Mouse (Mus musculus) midbrain, embryonic 13.5 days (tissue): ENCODE measurements around the gene Olfr18. TPM values are rescaled to one million over a fixed set of nuclear protein-coding genes. Genes with fewer than 3 reads are reported as not detected.
A peak's percentile ranks its signal among the peaks of the same experiment; 100 is the strongest.
"Not testable (repeated sequence)": the region's sequence is repeated elsewhere in the genome, so short reads cannot be mapped to it uniquely, and the experiment has no call there.

Experiments
- ATAC-seq: fragments of 200-750 bp; cut with Nextera tagmentation; 2 replicates; pipeline ENCODE4 v1.8.0; 2017; ENCODE audit warnings: mild to moderate bottlenecking, moderate TSS enrichment, moderate library complexity
- H3K27ac ChIP-seq: fragments of 300-500 bp; sonication (generic); 2 replicates; pipeline ENCODE4 v1.5.1; 2015; ENCODE audit warnings: inconsistent platforms, mild to moderate bottlenecking, moderate library complexity
- H3K27me3 ChIP-seq: fragments of 300-500 bp; sonication (generic); 2 replicates; pipeline ENCODE4 v1.6.1; 2015; ENCODE audit warnings: mild to moderate bottlenecking, inconsistent platforms
- H3K36me3 ChIP-seq: fragments of 300-500 bp; sonication (generic); 2 replicates; pipeline ENCODE4 v1.6.1; 2015; ENCODE audit warnings: mild to moderate bottlenecking, inconsistent platforms
- H3K4me1 ChIP-seq: fragments of 300-500 bp; sonication (generic); replicated peaks from 2 replicates; pipeline ENCODE4 v1.6.1; 2015; ENCODE audit warnings: inconsistent platforms
- H3K4me2 ChIP-seq: fragments of 300-500 bp; sonication (generic); replicated peaks from 2 replicates; pipeline ENCODE4 v1.6.1; 2015; ENCODE audit warnings: moderate library complexity, mild to moderate bottlenecking, inconsistent platforms
- H3K4me3 ChIP-seq: fragments of 300-500 bp; sonication (generic); replicated peaks from 2 replicates; pipeline ENCODE4 v1.5.1; 2015; ENCODE audit warnings: mild to moderate bottlenecking, inconsistent platforms
- H3K9ac ChIP-seq: fragments of 300-500 bp; sonication (generic); replicated peaks from 2 replicates; pipeline ENCODE4 v1.6.1; 2015; ENCODE audit warnings: mild to moderate bottlenecking, inconsistent platforms
- H3K9me3 ChIP-seq: fragments of 300-500 bp; sonication (generic); 2 replicates; pipeline ENCODE4 v1.6.1; 2016; ENCODE audit warnings: mild to moderate bottlenecking, inconsistent platforms
- WGBS: fragments of 180-500 bp; shearing (Covaris S2); methylation state at CpG from one replicate; pipeline ENCODE4 v1.1.7; 2015; 5-methylcytosine and 5-hydroxymethylcytosine counted together
- polyA plus RNA-seq: library from polyadenylated mRNA; unstranded; fragments of >200 nt; fragmentation: Nextera tagmentation; extraction: Ambion mirVana; gene quantifications from 2 replicates; pipeline ENCODE4 v1.2.1, GENCODE M21; 2015

Gene Olfr18
- polyA plus RNA-seq = 0.13 TPM in 1 of 2 replicates, not detected in the other

DNA sequence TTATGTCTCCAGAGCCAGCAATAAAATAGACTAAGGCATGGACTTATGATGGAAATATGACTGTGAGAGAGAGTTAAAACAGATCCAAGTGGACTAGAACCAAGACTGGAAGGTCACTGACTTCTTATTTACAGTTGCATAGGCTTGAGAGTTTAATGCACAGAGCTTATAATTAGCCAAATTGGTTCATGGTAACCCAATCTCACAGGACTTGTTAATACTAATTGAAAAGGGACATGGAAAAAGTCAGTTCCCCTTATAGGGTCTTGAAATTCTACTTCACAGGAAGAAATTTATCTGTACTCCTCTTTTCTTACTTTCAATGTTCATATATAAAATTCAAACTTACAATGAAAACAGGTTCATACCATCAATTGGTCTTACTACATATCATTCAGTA lies at the start of gene Olfr18:
Gene Olfr18, minus strand, starts transcription at position 101 of the 400 bp plus-strand sequence.
- Histone ChIP-seq H3K4me1 (no peaks in the 10 kb centered on the region), H3K36me3 (no peaks in the 10 kb centered on the region), H3K9me3 (no peaks in the 10 kb centered on the region), H3K4me3 (no peak within 1 kb of the TSS), H3K27ac (no peak within 1 kb of the TSS), H3K4me2 (no peak within 1 kb of the TSS), H3K9ac (no peak within 1 kb of the TSS), H3K27me3 (no peaks in the 10 kb centered on the region)
- no peak for ATAC-seq

DNA sequence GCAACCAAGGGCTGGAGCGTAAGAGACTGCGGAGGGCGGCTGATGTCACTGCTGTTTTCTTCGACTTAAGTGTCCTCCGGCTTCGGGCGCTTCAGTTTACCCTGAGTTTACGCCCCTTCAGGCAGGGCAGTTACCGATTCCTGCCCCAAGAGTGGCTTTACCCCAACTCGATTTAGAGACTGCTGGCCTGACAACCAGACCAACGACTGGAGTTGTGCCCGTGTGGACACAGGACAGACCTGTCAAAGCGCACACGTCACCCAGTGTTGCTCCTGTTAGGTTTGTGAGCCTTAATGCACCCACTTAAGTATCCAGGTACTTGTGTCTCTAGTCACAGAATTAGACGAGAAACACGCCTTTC lies 49.4 kb upstream of the Olfr18 start:
- WGBS = 17% methylated on average over 16 of the region's 16 CpGs
- peak overlapping the region; percentile 73 for H3K27ac ChIP-seq

GRCm38 (mm10) chr9:20384532-20385342 lies 48.8 kb upstream of the Olfr18 start, which contains the start of gene Zfp560:
TSS of gene Zfp560 (minus strand) at chr9:20385177.
- Histone ChIP-seq H3K27me3 (no peaks in the 10 kb centered on the region), H3K36me3 (no peaks in the 10 kb centered on the region), H3K27ac (peak within 1 kb of the TSS; percentile 73), H3K4me1 (peaks cover 15% of the 10 kb centered on the region), H3K4me2 (peak within 1 kb of the TSS; percentile 67), H3K9ac (peak within 1 kb of the TSS; percentile 75), H3K4me3 (peak within 1 kb of the TSS; percentile 65), H3K9me3 (0 out of 2 replicates have a peak, but pooled peaks cover 7% of the 10 kb centered on the region)
- 3% methylated on average over 40 of the region's 40 CpGs for WGBS
- ATAC-seq = peak; percentile 99

More for the DNA sequence above, 49.4 kb upstream of the Olfr18 start:
- ATAC-seq = peak; percentile 91
- H3K4me3 ChIP-seq = peak overlapping the region; percentile 65
- no peaks in the 10 kb centered on the region for H3K27me3 ChIP-seq
- H3K9ac ChIP-seq = peak overlapping the region; percentile 75
- 0 out of 2 replicates have a peak, but pooled peaks cover 4% of the 10 kb centered on the region for H3K9me3 ChIP-seq
- H3K36me3 ChIP-seq = no peaks in the 10 kb centered on the region
- H3K4me1 ChIP-seq = peaks cover 15% of the 10 kb centered on the region
- H3K4me2 ChIP-seq = peak overlapping the region; percentile 67

DNA sequence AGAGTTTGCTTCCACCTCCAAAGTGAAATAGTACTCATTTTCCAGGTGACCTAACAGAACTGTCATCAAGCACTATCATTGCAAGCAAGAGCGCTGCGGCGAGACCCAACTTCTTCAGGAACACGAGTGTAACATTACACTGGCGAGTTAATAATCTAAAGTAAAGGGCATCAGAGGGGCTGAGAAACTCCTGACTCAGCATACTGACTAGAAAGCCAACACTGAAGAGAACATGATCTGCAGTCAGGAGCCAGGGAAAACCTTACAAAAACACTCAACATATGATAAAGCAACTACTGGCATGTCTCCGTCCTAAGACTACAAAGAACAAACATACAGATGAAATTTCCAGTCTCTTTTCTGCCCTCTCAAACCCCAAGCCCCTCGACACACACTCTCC lies 47.8 kb upstream of the Olfr18 start:
- Histone ChIP-seq H3K4me1 (peaks cover 15% of the 10 kb centered on the region), H3K27ac (no peak overlapping the region), H3K4me2 (peak overlapping the region; percentile 67), H3K27me3 (no peaks in the 10 kb centered on the region), H3K36me3 (no peaks in the 10 kb centered on the region), H3K9me3 (0 out of 2 replicates have a peak, but pooled peaks cover 7% of the 10 kb centered on the region), H3K9ac (peak overlapping the region; percentile 51), H3K4me3 (peak overlapping the region; percentile 65)
- 91% methylated on average over 7 of the region's 7 CpGs for WGBS
- no peak for ATAC-seq

DNA sequence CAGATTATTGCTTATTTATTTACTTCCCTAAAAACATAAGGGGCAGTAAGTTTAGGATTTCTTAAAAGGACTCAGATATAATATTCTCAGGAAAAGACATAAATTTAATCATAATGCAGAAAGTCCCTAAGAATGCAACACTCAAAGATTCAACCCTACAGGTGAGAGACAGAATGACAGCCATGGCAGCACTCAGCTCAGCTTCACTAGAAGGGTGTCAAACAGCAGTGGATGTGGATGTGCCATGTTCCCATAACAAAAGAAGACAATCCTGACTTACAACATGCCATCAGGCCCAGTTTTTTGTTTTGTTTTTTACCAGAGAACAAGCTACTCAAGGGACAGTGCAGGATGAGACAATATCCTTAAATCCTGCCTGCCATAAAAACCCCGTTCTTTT lies 38.8 kb upstream of the Olfr18 start:
- WGBS = 100% methylated on average over 1 of the region's 1 CpGs
- peaks cover 20% of the 10 kb centered on the region for H3K9me3 ChIP-seq
- no peaks in the 10 kb centered on the region for H3K27me3 ChIP-seq
- H3K27ac ChIP-seq = no peak overlapping the region
- H3K9ac ChIP-seq = no peak overlapping the region
- peaks cover 13% of the 10 kb centered on the region for H3K36me3 ChIP-seq
- H3K4me1 ChIP-seq = no peaks in the 10 kb centered on the region
- no peak overlapping the region for H3K4me2 ChIP-seq
- no peak for ATAC-seq
- no peak overlapping the region for H3K4me3 ChIP-seq

GRCm38 (mm10) chr9:20367311-20367710 lies 31.4 kb upstream of the Olfr18 start:
- Histone ChIP-seq H3K4me2 (no peak overlapping the region), H3K36me3 (peaks cover 18% of the 10 kb centered on the region), H3K4me1 (no peaks in the 10 kb centered on the region), H3K9ac (no peak overlapping the region), H3K27ac (no peak overlapping the region), H3K27me3 (no peaks in the 10 kb centered on the region), H3K4me3 (no peak overlapping the region), H3K9me3 (peaks cover 34% of the 10 kb centered on the region)
- WGBS = 96% methylated on average over 2 of the region's 2 CpGs
- ATAC-seq = no peak

- no peak overlapping the region for H3K4me2 ChIP-seq
- no peak for ATAC-seq
- H3K27ac ChIP-seq = no peak overlapping the region
- peaks cover 4% of the 10 kb centered on the region; the same call in 1 of the 2 replicates for H3K9me3 ChIP-seq
- no peak overlapping the region for H3K9ac ChIP-seq
- WGBS = 91% methylated on average over 4 of the region's 4 CpGs
- H3K4me1 ChIP-seq = no peaks in the 10 kb centered on the region
- peaks cover 53% of the 10 kb centered on the region for H3K36me3 ChIP-seq
- H3K4me3 ChIP-seq = no peak overlapping the region
- no peaks in the 10 kb centered on the region for H3K27me3 ChIP-seq
Measured at GRCm38 (mm10) chr9:20348501-20348900, 12.6 kb upstream of the Olfr18 start.

DNA sequence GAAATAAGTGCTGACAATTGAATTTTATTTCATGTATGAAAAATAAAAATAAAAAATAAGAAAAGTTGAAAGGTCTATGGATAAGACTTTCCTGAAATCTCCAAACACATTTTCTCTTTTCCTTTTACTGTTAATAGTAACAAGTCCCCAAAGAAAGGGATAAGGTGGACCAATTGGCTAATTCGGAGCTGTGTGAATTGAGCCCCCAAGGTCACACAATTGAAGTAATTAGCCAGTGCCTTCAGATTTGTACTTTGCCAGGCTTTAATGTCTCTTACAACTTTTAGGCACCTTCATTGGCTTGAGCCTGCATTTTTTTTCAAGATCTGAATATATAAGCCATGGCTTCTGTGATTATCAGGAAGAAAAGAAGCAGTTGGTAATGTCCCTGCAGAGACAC lies 37.7 kb downstream of the Olfr18 start, which contains the start of gene Olfr873:
Gene Olfr873, plus strand, starts transcription at position 301 of the 400 bp plus-strand sequence.
- H3K36me3 ChIP-seq = no peaks in the 10 kb centered on the region
- H3K9me3 ChIP-seq = peaks cover 4% of the 10 kb centered on the region
- H3K4me2 ChIP-seq = no peak within 1 kb of the TSS
- no peaks in the 10 kb centered on the region for H3K4me1 ChIP-seq
- ATAC-seq = no peak
- 83% methylated on average over 1 of the region's 1 CpGs for WGBS
- H3K27me3 ChIP-seq = no peaks in the 10 kb centered on the region
- H3K9ac ChIP-seq = no peak within 1 kb of the TSS
- no peak within 1 kb of the TSS for H3K27ac ChIP-seq
- H3K4me3 ChIP-seq = no peak within 1 kb of the TSS

DNA sequence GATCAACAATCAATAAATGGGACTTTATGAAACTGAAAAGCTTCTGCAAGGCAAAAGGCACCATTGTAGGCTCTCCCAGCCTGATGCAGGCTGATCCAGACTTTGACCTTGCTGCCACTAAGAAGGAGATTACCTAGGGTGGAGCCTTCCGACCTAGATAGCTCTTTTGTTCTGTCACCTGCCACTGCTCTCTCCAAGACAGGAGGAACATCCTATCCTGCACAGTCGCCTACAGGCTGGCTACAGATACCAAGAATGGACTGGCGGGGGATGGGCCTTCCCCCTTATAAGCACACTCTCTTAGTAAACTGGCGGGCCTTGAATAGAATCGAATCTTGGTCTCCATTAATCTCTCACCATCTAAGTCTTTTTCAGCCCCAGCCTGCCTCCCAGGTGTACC lies 40.3 kb downstream of the Olfr18 start:
- H3K4me2 ChIP-seq, H3K9ac ChIP-seq, H3K27ac ChIP-seq, H3K4me1 ChIP-seq, H3K4me3 ChIP-seq, H3K36me3 ChIP-seq, H3K9me3 ChIP-seq, H3K27me3 ChIP-seq, ATAC-seq: not testable (repeated sequence)
- WGBS = 86% methylated on average over 5 of the region's 5 CpGs

DNA sequence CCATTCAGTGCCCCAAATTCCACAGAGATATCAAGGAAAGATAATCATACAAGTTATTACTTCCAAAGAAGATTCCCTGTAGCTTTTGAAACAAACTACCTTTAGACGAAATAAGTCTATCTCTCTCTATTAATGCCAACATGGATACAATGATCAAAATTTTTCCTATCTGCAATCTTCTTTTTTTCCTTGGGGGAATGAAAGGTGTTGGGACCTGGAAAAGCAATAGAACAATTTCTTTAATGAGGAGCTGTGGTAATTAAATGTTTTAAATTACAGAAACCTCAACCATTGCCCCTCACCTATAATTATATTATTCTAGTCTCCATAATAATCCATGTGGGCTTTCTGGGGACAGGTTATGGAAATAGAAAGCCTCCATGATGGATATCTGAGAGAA lies 53.8 kb downstream of the Olfr18 start, which contains the start of gene Olfr39:
Gene Olfr39, plus strand, starts transcription at position 301 of the 400 bp plus-strand sequence.
- Histone ChIP-seq H3K36me3 (no peaks in the 10 kb centered on the region), H3K9me3 (no peaks in the 10 kb centered on the region; the same call in 1 of the 2 replicates), H3K27ac (no peak within 1 kb of the TSS), H3K9ac (no peak within 1 kb of the TSS), H3K4me3 (no peak within 1 kb of the TSS), H3K4me2 (no peak within 1 kb of the TSS), H3K27me3 (no peaks in the 10 kb centered on the region), H3K4me1 (no peaks in the 10 kb centered on the region)
- 82% methylated on average over 1 of the region's 1 CpGs for WGBS
- no peak for ATAC-seq
